Mouse (Mus musculus) erythroblast, embryonic 14.5 days (primary cell): ENCODE data around the gene Nt5c3.

Experiments
- GATA1 ChIP-seq: IDR thresholded peaks from 2 replicates; pipeline ENCODE4 v1.6.1; 2012; ENCODE audit warnings: low read length, inconsistent platforms, mixed read lengths
- TAL1 ChIP-seq: IDR thresholded peaks from 3 replicates; pipeline ENCODE4 v1.6.1; 2012; ENCODE audit warnings: low read length, inconsistent platforms, mixed read lengths

- no peak for TF ChIP-seq TAL1
- TF ChIP-seq GATA1 = no peak
Observed at GRCm38 (mm10) chr6:56832830-56833229, 90.9 kb downstream of the Nt5c3 start.
